Mouse (Mus musculus): Measurements from ENCODE around the gene Cdk18.

DNA sequence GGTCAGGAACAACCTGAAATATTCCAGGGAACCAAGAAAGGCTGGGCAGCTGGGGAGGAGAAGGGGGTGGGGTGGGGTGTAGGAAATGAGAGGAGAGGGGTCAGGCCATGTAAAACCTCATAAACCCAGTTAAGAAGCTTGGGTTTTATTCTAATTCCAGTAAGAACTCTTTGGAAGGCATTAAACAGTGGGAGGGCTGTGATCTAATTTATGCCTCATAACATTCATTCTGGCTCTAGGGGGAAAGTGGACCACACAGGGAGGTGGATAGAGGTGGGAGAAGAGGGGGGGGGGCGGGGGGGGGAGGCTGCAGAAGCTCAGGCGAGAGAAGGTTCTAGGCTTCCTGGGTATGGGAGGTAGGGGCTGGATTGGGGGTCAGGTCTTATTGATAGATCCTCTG is 32.1 kb upstream of the Cdk18 start:
- TF ChIP-seq CTCF (IDR thresholded peaks at IDR 0.05; ENCODE audit: low read depth), result no peak
- TF ChIP-seq EP300 (IDR thresholded peaks at IDR 0.05; ENCODE audit: low read depth), result no peak

Measured in heart, postnatal 0 days (tissue).